Mouse (Mus musculus) kidney, adult 2 months (tissue): ENCODE measurements at regions not wholly inside any gene's neighbourhood (a gene's known extent, or its start where the extent isn't known, plus 50 kb on each side); places are given as distances from the start of the nearest gene placed in this dataset.

Source experiments
- CTCF ChIP-seq: fragments of 200-500 bp; conservative IDR thresholded peaks from 2 replicates; pipeline ENCODE4 v1.5.1; 2011; ENCODE audit warnings: low read depth, mild to moderate bottlenecking, control low read depth, low read length, moderate library complexity, mixed read lengths; ENCODE audit not compliant: insufficient read depth, insufficient read length
- POLR2A ChIP-seq: fragments of 200-500 bp; IDR thresholded peaks from one replicate; pipeline ENCODE4 v1.6.1; 2011; ENCODE audit warnings: low read depth, low read length, control low read depth

DNA sequence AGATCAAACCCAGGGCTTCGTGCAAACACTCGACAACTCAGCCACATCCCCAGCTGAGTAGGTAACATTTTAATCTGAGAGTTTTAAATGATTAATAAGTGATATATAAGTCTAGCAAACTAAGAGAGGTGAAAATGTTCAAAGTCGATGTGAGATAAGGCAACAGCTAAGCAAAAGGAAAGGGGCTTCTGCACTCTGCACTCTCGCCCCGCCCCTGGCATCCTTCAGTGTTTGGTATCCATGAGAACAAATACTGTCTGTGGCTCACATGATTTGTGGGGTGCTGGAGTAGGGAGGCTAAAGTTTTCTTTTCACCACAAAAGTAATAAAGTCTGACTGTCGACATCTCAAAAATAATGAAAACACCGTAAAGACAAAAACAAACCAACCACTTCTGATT lies 284.2 kb upstream of the Klf3 start:
- no peak for TF ChIP-seq POLR2A
- TF ChIP-seq CTCF = no peak
